Mouse (Mus musculus) liver, embryonic 13.5 days (tissue): ENCODE data around the gene Adamts17. TPM values are rescaled to one million over a fixed set of nuclear protein-coding genes. Genes with fewer than 3 reads are reported as not detected.

Experiments
- ATAC-seq: fragments of 200-750 bp; cut with Nextera tagmentation; 2 replicates; pipeline ENCODE4 v1.8.0; 2017; ENCODE audit warnings: low read depth, mild to moderate bottlenecking, moderate number of reproducible peaks, moderate library complexity
- DNase-seq: peaks from one replicate; pipeline ENCODE4 v3.0.0; 2022
- H3K27ac ChIP-seq: fragments of 300-500 bp; sonication (generic); 2 replicates; pipeline ENCODE4 v1.5.1; 2015; ENCODE audit warnings: moderate library complexity, mild to moderate bottlenecking, inconsistent platforms
- H3K27me3 ChIP-seq: fragments of 300-500 bp; sonication (generic); 2 replicates; pipeline ENCODE4 v1.6.1; 2015; ENCODE audit warnings: mild to moderate bottlenecking, inconsistent platforms
- H3K36me3 ChIP-seq: fragments of 300-500 bp; sonication (generic); 2 replicates; pipeline ENCODE4 v1.6.1; 2015; ENCODE audit warnings: mild to moderate bottlenecking, inconsistent platforms
- H3K4me1 ChIP-seq: fragments of 300-500 bp; sonication (generic); replicated peaks from 2 replicates; pipeline ENCODE4 v1.6.1; 2015; ENCODE audit warnings: inconsistent platforms
- H3K4me2 ChIP-seq: fragments of 300-500 bp; sonication (generic); 2 replicates; pipeline ENCODE4 v1.6.1; 2015; ENCODE audit warnings: inconsistent platforms, mild to moderate bottlenecking, moderate library complexity
- H3K4me3 ChIP-seq: fragments of 300-500 bp; sonication (generic); replicated peaks from 2 replicates; pipeline ENCODE4 v1.5.1; 2015; ENCODE audit warnings: mild to moderate bottlenecking, inconsistent platforms
- H3K9ac ChIP-seq: fragments of 300-500 bp; sonication (generic); 2 replicates; pipeline ENCODE4 v1.6.1; 2015; ENCODE audit warnings: mild to moderate bottlenecking, inconsistent platforms
- H3K9me3 ChIP-seq: fragments of 300-500 bp; sonication (generic); replicated peaks from 2 replicates; pipeline ENCODE4 v1.6.1; 2016; ENCODE audit warnings: inconsistent platforms
- WGBS: fragments of 180-500 bp; shearing (Covaris S2); methylation state at CpG from one replicate; pipeline ENCODE4 v1.1.7; 2015; ENCODE audit not compliant: insufficient replicate concordance; 5-methylcytosine and 5-hydroxymethylcytosine counted together
- polyA plus RNA-seq: library from polyadenylated mRNA; unstranded; fragments of >200 nt; fragmentation: Nextera tagmentation; extraction: Ambion mirVana; gene quantifications from 2 replicates; pipeline ENCODE4 v1.2.1, GENCODE M21; 2015

Gene Adamts17
- polyA plus RNA-seq, 1 experiment from 2014 or later, result 0.33 TPM

- no peak for DNase-seq
- H3K9me3 ChIP-seq, result no peaks in the 10 kb centered on the region
- ATAC-seq, result no peak
These were observed 118.2 kb downstream of the Adamts17 start for GRCm38 (mm10) chr7:66957764-66958163.

GRCm38 (mm10) chr7:66960246-66961033 lies 120.9 kb downstream of the Adamts17 start:
- 59% methylated on average over 8 of the region's 8 CpGs for WGBS
- H3K27me3 ChIP-seq, result no peaks in the 10 kb centered on the region
- DNase-seq (no peak), ATAC-seq (no peak)
- no peaks in the 10 kb centered on the region for H3K4me1 ChIP-seq
- no peaks in the 10 kb centered on the region for H3K36me3 ChIP-seq
- no peak overlapping the region for H3K9ac ChIP-seq
- H3K9me3 ChIP-seq, result no peaks in the 10 kb centered on the region
- no peak overlapping the region for H3K4me3 ChIP-seq
- H3K27ac ChIP-seq, result no peak overlapping the region
- H3K4me2 ChIP-seq, result no peak overlapping the region

More at GRCm38 (mm10) chr7:66957764-66958163, 118.2 kb downstream of the Adamts17 start:
- Histone ChIP-seq H3K4me2 (no peak overlapping the region), H3K9ac (no peak overlapping the region), H3K4me3 (no peak overlapping the region), H3K27ac (no peak overlapping the region), H3K27me3 (no peaks in the 10 kb centered on the region), H3K4me1 (no peaks in the 10 kb centered on the region), H3K36me3 (no peaks in the 10 kb centered on the region)
- WGBS, result 60% methylated on average over 7 of the region's 7 CpGs

GRCm38 (mm10) chr7:66962736-66963135 lies 123.2 kb downstream of the Adamts17 start:
- Histone ChIP-seq H3K4me2 (no peak overlapping the region), H3K36me3 (no peaks in the 10 kb centered on the region), H3K4me3 (no peak overlapping the region), H3K9me3 (no peaks in the 10 kb centered on the region), H3K27me3 (no peaks in the 10 kb centered on the region), H3K9ac (no peak overlapping the region), H3K4me1 (peaks cover 8% of the 10 kb centered on the region; the same call in 1 of the 2 replicates), H3K27ac (no peak overlapping the region)
- 72% methylated on average over 10 of the region's 10 CpGs for WGBS
- ATAC-seq (no peak), DNase-seq (no peak)

GRCm38 (mm10) chr7:66963541-66963940 lies 124.0 kb downstream of the Adamts17 start:
- 56% methylated on average over 8 of the region's 8 CpGs for WGBS
- H3K27me3 ChIP-seq, result no peaks in the 10 kb centered on the region
- no peak overlapping the region for H3K4me2 ChIP-seq
- H3K4me3 ChIP-seq, result no peak overlapping the region
- no peak overlapping the region for H3K9ac ChIP-seq
- DNase-seq (no peak), ATAC-seq (no peak)
- H3K36me3 ChIP-seq, result no peaks in the 10 kb centered on the region
- no peaks in the 10 kb centered on the region for H3K9me3 ChIP-seq
- no peak overlapping the region for H3K27ac ChIP-seq
- H3K4me1 ChIP-seq, result peaks cover 16% of the 10 kb centered on the region; the same call in 1 of the 2 replicates

- Histone ChIP-seq H3K4me3 (no peak overlapping the region), H3K27ac (no peak overlapping the region), H3K9me3 (no peaks in the 10 kb centered on the region), H3K4me1 (peaks cover 22% of the 10 kb centered on the region; the same call in 1 of the 2 replicates), H3K4me2 (no peak overlapping the region), H3K36me3 (no peaks in the 10 kb centered on the region), H3K27me3 (no peaks in the 10 kb centered on the region), H3K9ac (no peak overlapping the region)
- ATAC-seq (no peak), DNase-seq (no peak)
- WGBS, result 67% methylated on average over 6 of the region's 6 CpGs
These were observed 127.1 kb downstream of the Adamts17 start for GRCm38 (mm10) chr7:66966541-66967205.

GRCm38 (mm10) chr7:66967206-66967919 lies 127.8 kb downstream of the Adamts17 start:
- ATAC-seq, result no peak
- H3K4me3 ChIP-seq, result no peak overlapping the region
- H3K4me1 ChIP-seq, result peaks cover 22% of the 10 kb centered on the region; the same call in 1 of the 2 replicates
- no peak overlapping the region for H3K27ac ChIP-seq
- no peaks in the 10 kb centered on the region for H3K9me3 ChIP-seq
- no peaks in the 10 kb centered on the region for H3K36me3 ChIP-seq
- 28% methylated on average over 8 of the region's 8 CpGs for WGBS
- DNase-seq, result no peak
- H3K9ac ChIP-seq, result no peak overlapping the region
- H3K27me3 ChIP-seq, result no peaks in the 10 kb centered on the region
- H3K4me2 ChIP-seq, result no peak overlapping the region

GRCm38 (mm10) chr7:66968661-66969060 lies 129.1 kb downstream of the Adamts17 start:
- no peak overlapping the region for H3K27ac ChIP-seq
- 39% methylated on average over 6 of the region's 6 CpGs for WGBS

GRCm38 (mm10) chr7:66969199-66969598 lies 129.7 kb downstream of the Adamts17 start:
- DNase-seq (no peak), ATAC-seq (no peak)
- H3K9me3 ChIP-seq, result no peaks in the 10 kb centered on the region
- H3K4me2 ChIP-seq, result no peak overlapping the region
- no peak overlapping the region for H3K27ac ChIP-seq
- H3K4me1 ChIP-seq, result peaks cover 22% of the 10 kb centered on the region; the same call in 1 of the 2 replicates
- WGBS, result 7% methylated on average over 2 of the region's 2 CpGs
- H3K4me3 ChIP-seq, result no peak overlapping the region
- no peaks in the 10 kb centered on the region for H3K27me3 ChIP-seq
- no peak overlapping the region for H3K9ac ChIP-seq
- H3K36me3 ChIP-seq, result no peaks in the 10 kb centered on the region

More at GRCm38 (mm10) chr7:66968661-66969060, 129.1 kb downstream of the Adamts17 start:
- Histone ChIP-seq H3K9me3 (no peaks in the 10 kb centered on the region), H3K4me3 (no peak overlapping the region), H3K9ac (no peak overlapping the region), H3K4me1 (peaks cover 22% of the 10 kb centered on the region; the same call in 1 of the 2 replicates), H3K27me3 (no peaks in the 10 kb centered on the region), H3K36me3 (no peaks in the 10 kb centered on the region), H3K4me2 (no peak overlapping the region)
- DNase-seq (no peak), ATAC-seq (no peak)

GRCm38 (mm10) chr7:66970235-66970634 lies 130.7 kb downstream of the Adamts17 start:
- no peaks in the 10 kb centered on the region for H3K27me3 ChIP-seq
- no peak overlapping the region for H3K27ac ChIP-seq
- no peak for ATAC-seq

GRCm38 (mm10) chr7:66970974-66971373 lies 131.4 kb downstream of the Adamts17 start:
- ATAC-seq (no peak), DNase-seq (no peak)
- 58% methylated on average over 2 of the region's 2 CpGs for WGBS
- no peaks in the 10 kb centered on the region for H3K36me3 ChIP-seq
- no peak overlapping the region for H3K4me3 ChIP-seq
- peaks cover 22% of the 10 kb centered on the region; the same call in 1 of the 2 replicates for H3K4me1 ChIP-seq
- H3K9me3 ChIP-seq, result no peaks in the 10 kb centered on the region
- H3K9ac ChIP-seq, result no peak overlapping the region
- no peaks in the 10 kb centered on the region for H3K27me3 ChIP-seq
- H3K27ac ChIP-seq, result no peak overlapping the region
- H3K4me2 ChIP-seq, result no peak overlapping the region

More at GRCm38 (mm10) chr7:66970235-66970634, 130.7 kb downstream of the Adamts17 start:
- no peak overlapping the region for H3K4me2 ChIP-seq
- no peak for DNase-seq
- H3K4me1 ChIP-seq, result peaks cover 22% of the 10 kb centered on the region; the same call in 1 of the 2 replicates
- 43% methylated on average over 2 of the region's 2 CpGs for WGBS
- H3K9me3 ChIP-seq, result no peaks in the 10 kb centered on the region
- H3K4me3 ChIP-seq, result no peak overlapping the region
- no peak overlapping the region for H3K9ac ChIP-seq
- H3K36me3 ChIP-seq, result no peaks in the 10 kb centered on the region

- no peak overlapping the region for H3K9ac ChIP-seq
- no peak overlapping the region for H3K4me3 ChIP-seq
- H3K4me2 ChIP-seq, result no peak overlapping the region
- H3K4me1 ChIP-seq, result no peaks in the 10 kb centered on the region
- H3K27me3 ChIP-seq, result no peaks in the 10 kb centered on the region
- ATAC-seq (no peak), DNase-seq (no peak)
- no peaks in the 10 kb centered on the region for H3K36me3 ChIP-seq
- WGBS, result 57% methylated on average over 10 of the region's 10 CpGs
- H3K27ac ChIP-seq, result no peak overlapping the region
- no peaks in the 10 kb centered on the region for H3K9me3 ChIP-seq
These were observed 135.3 kb downstream of the Adamts17 start for GRCm38 (mm10) chr7:66974859-66975258.
